Mouse (Mus musculus): ENCODE data around the gene Fzd2.
"Not testable (repeated sequence)": the region's sequence is repeated elsewhere in the genome, so short reads cannot be mapped to it uniquely, and the experiment has no call there.

Fzd2 gene

DNA sequence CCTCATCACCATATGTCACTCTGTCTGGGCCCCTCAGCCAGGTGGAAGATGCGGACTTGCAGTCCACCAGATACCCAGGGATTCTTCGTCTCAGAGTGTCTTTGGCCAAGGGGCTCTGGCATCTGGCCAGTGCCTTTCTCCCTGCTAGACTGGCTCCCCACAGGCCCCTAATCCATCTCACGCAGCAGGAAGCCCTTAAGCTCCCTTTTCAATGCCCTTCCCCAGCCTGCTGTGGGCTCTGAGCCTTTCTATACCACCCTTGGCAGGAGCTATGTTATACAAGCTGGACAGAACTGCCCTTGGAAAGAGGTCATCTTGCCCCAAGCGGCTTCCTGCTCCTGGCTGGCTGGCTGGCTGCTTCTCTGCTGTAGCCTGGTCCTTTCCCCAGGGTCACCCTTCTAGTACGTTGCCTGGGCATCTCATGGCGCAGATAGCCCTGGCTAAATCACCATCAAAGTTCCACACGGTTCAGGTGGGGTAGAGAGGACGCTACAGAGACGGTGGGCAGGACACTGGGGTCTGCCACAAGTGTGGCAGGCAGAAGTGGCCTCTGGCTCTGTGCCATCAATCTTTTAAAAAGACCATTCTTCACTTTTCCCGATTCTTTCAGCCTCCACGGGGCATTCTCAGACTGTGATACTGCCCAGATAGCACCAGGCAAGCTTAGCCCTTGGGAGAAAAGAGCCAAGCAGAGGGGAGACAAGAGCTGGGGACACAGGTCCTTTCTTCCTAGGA is 22.7 kb upstream of the Fzd2 start:
- no peak for DNase-seq (ENCODE audit: low read depth, low spot score)

DNA sequence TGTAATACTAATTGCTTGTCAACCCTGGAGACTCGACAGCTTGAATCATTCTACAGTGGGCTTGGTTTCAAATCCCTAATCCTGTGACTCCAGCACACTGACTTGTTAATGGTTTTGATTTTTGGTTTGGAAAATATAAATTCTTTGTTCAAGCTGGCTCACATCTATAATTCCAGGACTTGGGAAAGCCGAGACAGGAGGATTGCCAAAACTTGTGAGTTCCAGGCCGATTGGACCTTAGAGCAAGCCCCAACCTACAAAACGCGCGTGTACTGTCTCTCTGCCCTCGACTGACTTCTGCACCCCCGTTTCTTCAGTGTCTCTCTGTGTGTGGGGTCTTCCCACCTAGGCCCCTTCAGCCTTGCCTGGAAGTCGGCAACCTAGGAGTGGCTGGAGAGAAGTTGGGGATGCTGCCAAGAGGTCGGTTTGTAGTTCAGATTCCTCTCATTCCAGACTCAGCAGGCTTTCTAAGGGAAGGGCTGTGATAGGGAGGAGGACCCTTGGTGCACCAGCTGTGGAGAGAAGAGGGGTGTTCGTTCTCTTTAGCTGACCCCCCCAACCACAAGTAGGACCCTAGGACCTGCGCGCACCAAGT is 22.1 kb upstream of the Fzd2 start:
- no peak for DNase-seq (ENCODE audit: low read depth, low spot score)

DNA sequence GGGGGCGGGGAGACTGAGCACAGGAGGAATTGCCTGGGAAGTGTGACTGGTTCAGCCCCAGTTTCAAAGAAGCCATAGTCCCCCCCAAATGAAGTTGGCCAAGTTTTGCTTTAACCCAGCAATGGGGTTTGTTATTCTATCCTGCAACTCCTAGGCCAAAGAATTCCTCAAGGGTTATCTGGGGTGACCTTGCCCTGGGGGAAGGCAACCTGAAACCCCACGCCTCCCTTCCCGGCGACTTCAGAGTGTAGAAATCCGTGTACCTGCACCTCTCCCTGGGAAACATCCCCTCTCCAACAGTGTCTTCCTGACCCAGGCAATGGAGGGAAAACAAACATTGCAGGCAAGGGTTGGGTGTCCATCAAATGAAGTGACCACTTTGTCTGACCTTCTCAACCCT is 21.5 kb upstream of the Fzd2 start:
- no peak for DNase-seq (ENCODE audit: low read depth, low spot score)

DNA sequence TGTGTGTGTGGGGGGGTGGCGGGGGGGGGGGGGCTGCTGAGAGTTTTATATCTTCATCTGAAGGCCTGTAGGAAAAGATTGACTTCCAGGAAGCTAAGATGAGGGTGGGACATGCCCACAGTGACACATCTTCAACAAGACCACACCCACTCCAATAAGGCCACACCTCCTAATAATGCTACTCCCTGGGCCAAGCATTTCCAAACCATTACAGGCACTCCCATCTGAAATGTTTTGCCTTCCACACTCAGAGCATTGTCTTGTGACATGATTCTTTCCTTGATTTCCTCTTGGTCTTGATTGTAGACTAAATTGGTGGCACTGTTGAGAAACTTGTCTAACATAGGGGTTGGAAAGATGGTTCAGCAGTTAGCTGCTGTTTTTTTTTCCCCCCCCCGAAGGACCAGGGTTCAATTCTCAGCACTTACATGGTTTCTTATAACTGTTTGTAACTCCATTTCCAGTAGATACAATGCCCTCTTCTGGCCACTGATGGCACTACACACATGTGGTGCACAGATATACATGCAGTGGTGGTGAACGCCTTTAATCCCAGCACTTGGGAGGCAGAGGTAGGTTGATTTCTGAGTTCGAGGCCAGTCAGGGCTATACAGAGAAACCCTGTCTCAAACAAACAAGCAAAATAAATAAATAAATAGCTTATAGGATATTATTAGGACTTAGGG is 17.6 kb upstream of the Fzd2 start:
- DNase-seq (ENCODE audit: low read depth, low spot score): no peak

DNA sequence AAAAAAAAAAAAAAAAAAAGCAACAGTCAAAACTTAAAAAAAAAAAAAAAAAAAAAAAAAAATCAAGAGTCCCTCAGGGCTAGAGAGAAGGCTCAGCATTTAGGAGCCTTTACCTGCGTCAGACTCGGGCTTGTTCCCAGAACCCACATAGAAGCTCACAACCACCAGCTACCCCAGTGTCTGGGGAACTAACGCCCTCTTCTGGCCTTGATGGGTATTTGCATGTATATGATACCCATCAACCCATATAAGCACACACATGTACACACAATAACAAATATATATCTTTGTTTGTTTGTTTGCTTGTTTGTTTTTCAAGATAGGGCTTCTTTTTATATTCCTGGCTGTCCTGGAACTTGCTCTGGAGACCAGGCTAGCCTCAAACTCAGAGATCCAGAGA is 16.6 kb upstream of the Fzd2 start:
- DNase-seq (ENCODE audit: low read depth, low spot score): no peak

DNA sequence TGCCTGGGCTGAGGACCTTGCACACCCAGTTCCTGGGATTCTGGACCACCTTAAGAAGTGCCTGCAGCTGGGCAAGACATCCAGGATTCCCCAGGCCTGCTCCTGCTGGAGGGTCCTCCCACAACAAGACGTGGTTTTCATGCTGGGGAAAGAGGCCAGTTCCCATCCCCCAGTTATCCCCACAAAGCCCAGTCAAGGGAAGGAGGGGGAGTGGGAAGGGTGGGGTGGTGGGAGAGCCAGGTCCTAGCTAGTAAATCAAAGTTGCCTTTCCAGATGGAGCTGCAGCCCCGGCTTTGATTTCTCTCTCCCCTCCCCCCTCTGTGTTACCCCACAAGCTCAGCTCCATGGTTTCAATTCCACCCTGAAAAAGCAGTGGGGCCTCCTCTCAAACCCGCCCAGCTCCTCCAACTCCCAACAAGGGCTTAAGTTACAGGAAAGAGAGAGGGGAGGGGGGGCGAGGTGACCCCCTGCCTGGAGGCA is 8.8 kb upstream of the Fzd2 start:
- no peak for DNase-seq (ENCODE audit: low read depth, low spot score)

DNA sequence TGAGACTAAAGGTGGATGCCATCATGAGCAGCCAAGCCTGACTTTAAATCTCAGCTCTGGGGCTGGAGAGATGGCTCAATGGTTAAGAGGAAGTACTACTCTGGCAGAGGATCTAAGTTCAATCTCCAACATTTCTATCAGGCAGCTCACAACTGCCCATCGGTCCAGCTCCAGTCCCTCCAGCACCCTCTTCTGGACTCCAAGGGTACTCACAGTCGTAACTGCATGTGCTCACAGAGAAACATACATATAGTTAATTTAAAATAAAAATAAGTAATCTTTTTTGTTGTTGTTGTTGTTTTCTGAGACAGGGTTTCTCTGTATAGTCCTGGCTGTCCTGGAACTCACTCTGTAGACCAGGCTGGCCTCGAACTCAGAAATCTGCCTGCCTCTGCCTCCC is 4.3 kb upstream of the Fzd2 start:
- no peak for DNase-seq (ENCODE audit: low read depth, low spot score)

DNA sequence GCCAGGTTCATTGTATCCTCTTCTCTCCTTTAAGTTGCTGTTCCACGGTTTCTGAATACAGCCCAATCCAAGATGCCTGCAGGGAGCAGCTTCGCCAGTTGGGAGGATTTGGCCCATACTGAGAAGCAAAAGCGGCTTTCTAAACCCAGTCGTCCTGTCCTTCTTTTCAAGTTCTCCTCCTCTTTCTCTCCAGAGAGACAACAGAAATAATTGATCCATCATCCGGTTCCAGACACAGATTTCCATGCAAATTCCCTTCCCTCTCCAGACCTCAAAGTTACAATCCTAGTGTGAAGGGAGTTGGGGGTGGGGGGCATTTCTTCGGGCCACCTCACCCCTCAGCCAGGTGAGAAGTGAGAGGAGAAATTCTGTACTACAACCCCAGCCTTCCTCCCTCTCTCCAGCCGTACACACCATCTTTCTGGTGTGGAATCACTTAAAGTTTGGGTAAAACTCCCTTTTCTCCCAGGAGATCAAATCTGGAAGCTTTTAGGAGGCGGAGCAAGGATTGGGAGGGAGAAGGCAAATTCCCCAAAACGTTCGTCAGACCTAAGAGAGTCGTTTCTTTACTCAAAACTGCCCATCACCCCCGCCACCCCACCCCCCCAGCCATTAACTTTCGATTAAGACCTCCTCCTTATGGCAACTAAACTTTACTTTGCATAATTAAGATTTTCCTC is 1.2 kb upstream of the Fzd2 start:
- DNase-seq (ENCODE audit: low read depth, low spot score): no peak

DNA sequence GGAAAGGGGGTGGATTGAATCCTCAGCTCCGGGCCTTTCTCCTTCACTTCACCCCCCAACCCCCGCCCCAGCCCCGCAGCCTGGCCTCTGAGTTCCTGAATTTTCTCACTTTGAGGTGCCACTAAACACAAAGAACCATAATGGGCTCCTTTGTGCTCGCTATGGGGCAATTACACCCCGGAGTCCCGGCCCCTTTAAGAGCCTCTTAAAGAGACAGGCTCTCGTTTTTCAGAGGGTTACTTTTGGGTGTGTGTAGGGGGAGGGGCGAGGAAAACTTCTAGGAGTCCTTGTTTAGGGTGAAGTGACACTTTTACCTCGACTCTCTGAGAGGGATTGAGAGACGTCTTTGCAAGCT is 723 bp upstream of the Fzd2 start:
- peak; percentile 81 for DNase-seq (ENCODE audit: low read depth, low spot score)

DNA sequence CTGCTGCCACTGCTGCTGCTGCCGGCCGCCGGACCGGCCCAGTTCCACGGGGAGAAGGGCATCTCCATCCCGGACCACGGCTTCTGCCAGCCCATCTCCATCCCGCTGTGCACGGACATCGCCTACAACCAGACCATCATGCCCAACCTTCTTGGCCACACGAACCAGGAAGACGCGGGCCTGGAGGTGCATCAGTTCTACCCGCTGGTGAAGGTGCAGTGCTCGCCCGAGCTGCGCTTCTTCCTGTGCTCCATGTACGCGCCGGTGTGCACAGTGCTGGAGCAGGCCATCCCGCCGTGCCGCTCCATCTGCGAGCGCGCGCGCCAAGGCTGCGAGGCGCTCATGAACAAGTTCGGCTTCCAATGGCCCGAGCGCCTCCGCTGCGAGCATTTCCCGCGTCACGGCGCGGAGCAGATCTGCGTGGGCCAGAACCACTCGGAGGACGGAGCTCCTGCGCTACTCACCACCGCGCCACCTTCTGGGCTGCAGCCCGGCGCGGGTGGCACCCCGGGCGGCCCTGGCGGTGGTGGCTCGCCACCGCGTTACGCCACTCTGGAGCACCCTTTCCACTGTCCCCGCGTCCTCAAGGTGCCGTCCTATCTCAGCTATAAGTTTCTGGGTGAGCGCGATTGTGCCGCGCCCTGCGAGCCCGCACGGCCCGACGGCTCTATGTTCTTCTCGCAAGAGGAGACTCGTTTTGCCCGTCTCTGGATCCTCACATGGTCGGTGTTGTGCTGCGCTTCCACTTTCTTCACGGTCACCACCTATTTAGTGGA is 769 bp downstream of the Fzd2 start:
- peak; percentile 73 for DNase-seq (ENCODE audit: low read depth, low spot score)

DNA sequence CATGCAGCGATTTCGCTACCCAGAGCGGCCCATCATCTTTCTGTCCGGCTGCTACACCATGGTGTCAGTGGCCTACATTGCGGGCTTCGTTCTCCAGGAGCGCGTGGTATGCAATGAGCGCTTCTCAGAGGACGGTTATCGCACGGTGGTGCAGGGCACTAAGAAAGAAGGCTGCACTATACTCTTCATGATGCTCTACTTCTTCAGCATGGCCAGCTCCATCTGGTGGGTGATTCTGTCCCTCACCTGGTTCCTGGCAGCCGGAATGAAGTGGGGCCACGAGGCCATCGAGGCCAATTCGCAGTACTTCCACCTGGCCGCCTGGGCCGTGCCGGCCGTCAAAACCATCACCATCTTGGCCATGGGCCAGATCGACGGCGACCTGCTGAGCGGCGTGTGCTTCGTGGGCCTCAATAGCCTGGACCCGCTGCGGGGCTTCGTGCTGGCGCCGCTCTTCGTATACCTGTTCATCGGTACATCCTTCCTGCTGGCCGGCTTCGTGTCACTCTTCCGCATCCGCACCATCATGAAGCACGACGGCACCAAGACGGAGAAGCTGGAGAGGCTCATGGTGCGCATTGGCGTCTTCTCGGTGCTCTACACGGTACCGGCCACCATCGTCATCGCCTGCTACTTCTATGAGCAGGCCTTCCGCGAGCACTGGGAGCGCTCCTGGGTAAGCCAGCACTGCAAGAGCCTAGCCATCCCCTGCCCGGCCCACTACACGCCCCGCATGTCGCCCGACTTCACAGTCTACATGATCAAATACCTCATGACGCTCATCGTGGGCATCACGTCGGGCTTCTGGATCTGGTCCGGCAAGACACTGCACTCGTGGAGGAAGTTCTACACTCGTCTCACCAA is 1.6 kb downstream of the Fzd2 start:
- DNase-seq (ENCODE audit: low read depth, low spot score): no peak

DNA sequence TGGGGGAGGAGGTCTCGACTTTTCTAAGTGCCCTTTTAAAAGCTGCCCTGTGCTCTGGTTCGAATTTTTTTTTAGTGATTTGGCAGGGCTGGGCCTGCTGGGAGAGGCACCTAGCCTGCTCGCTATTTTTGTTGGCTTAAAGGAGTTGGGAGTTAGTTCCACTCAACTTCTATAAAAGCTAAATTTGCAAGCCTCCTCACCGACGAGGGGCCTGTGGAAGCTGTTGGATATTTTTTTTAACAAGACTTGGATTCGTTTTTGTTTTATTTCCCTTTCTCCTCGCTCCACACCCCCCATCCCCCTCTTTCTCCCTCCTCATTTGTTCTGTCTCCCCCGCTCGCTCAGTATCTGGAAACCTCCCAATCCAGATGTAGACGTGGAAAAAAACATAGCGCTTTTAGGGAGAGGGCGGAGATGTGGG is 2.6 kb downstream of the Fzd2 start:
- no peak for DNase-seq (ENCODE audit: low read depth, low spot score)

DNA sequence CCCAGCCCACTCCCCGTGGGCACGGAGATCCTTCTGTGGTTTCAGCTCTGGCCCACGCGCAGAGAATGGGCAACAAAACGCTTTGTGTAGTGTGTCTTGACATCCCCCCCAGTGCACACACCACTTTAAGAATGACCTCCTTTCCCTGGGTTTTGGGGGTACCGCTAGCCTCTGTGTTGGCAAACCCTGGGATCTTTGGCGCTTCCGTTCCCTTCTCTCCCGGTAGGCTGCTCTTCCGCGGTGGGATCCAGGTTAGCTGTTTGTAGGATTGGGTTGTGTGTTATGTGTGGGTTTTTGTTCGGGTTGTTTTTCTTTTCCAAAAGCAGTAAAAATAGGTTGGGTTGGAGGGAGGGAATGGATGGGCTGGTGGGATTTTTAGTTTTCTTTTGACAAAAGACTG is 3.0 kb downstream of the Fzd2 start:
- not testable (repeated sequence) for DNase-seq (ENCODE audit: low read depth, low spot score)

DNA sequence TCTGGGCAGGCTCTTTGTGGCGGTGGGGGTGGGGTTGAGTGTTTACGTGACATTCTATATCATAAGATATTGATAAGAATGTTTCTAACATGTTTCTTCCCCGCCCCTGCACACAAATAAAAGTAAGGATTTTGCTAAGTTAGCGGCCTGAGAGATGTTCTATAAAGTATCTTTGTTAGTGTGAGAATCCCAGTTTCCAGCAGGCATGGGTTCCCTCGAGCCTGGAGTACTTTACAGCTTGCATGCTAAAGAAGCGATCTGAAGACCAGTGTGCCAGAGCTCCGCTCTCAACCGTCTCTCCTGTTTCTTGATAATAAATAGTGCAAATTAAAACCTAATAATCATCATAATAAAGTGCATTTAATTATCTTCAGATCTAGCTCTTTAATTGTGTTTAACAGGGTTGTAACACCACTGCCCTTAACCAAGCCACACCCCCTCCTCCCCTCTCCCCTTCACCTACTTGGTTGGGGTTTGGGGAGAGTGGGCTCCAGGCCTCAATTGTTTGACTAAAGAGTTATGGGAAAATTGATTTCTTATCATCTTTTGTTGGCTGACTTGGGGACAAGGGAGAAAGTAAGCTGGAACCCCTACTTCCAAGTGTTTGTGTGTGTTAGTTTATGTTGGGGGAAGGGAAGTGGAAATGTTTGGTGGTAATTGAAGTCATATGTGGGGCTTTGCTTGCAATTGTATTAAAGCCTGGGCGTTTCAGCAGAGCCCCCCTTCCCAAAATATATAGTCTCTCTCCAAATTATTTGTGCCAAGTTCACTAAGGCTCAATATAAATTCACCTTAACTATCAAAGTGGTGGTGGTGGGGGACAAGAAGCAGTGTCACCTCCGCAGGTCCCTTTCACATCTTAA is 3.7 kb downstream of the Fzd2 start:
- no peak for DNase-seq (ENCODE audit: low read depth, low spot score)

DNA sequence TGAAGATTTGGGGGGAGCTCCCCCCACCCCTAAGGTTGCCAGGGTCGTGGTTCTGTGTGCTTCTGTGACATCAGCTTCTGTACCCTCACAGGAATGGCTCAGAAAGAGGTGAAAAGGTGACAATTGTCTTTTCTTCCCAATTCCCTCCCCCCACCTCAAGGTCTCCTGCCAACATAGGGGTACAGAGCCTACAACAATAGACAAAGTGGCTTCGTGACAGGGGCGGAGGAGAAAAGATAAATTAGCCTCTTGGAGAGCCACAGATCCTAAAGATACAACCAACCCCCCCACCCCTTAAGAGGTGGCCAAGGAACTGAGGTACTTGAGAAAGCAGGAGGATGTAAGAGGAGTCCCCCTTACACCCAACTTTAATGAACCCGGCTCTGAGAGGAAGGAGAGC is 4.5 kb downstream of the Fzd2 start:
- no peak for DNase-seq (ENCODE audit: low read depth, low spot score)

DNA sequence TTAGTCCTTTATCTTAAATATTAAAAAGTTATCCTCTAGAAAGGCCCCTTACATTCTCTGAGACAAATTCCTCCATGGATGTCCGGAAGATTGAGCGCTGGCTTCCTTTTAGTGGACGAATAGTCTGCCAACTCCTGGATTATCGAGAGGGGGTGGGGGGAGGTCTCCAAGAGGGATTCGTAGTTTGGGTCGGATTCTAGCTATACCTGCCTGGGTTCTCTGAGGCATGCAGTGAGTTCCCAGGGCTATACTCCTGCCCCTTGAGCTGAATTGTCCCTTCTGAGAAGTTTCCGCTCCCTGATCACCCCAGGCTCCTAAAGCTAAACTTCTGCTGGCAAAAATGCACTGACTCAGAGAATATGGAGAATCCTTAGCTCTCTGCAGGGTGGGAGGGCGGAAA is 5.3 kb downstream of the Fzd2 start:
- DNase-seq (ENCODE audit: low read depth, low spot score): no peak

DNA sequence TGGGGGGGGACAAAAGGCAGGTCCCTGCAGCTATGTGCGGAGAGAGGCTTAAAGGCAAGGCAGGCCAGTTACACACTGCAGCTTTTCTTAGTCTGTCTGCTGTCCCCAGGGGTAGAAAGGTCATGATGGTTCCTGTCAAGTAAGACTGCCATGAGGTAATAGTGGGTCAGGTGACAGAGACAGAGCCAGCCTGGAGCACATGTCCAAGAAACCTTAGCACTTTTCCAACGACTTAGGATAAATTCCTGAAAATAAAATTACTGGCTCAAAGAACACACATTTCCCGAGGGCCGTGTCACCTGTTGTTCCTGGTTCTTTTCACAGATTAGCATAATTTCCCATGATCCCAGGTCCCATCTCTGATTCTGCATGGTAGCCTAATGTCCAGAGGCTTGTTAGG is 6.1 kb downstream of the Fzd2 start:
- DNase-seq (ENCODE audit: low read depth, low spot score): no peak

DNA sequence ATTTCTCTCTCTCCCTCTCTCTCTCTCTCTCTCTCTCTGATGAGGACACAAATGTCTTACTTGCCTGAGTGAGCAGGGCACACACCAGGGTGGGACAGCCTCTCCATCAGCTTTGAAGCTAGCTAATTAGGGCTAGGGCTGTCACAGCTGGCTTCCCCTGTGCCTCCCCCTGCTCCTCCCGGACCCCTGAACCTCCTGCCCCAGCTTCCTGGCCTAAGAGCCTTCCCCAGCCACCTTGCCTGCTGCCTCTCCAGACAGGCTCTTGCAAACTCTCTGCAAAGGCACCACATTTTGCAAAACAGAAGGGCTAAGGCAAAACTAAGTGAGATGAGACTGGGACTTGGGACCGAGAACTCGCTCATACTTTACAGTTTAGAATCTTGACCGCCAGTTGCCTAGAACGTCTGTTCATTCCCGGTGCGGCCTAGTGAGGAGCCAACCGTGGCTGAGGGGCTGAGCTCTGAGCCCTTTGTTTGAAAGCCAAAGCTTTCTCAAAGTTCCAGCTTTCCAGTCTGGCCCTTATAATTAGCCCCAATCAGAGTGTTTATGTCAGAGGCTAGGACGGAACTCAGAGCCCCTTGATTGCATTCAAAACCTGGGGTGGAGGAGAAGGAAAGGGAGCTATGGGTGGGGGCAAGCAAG is 6.6 kb downstream of the Fzd2 start:
- no peak for DNase-seq (ENCODE audit: low read depth, low spot score)

DNA sequence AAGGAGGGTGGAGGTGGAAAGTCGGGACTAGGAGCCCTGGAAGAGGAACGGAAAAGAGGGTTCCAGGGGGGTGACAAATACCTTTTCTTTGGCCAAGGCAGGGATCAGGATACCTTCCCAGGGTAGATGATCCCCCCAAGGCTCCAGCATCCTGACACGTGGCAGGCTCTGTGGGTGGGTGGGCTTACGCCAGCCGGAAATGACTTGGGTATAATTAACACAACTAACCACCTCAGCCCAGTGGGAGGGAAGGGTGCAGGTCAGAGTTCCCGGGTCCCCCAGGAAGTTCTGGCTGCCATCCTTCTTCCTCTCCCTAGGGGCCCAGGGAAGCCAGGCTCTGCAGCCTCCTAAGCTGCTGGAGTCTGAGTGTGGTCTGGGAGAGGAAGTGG is 7.1 kb downstream of the Fzd2 start:
- no peak for DNase-seq (ENCODE audit: low read depth, low spot score)

Measured in WW6 (cell line).